Mouse (Mus musculus) kidney, adult 2 months (tissue): Measurements from ENCODE around the gene Ptpn4. TPM values are rescaled to one million over a fixed set of nuclear protein-coding genes. Genes with fewer than 3 reads are reported as not detected.

Experiments
- DNase-seq: peaks from one replicate; pipeline ENCODE4 v3.0.0; 2021
- H3K27ac ChIP-seq: fragments of 200-500 bp; 2 replicates; pipeline ENCODE4 v1.5.1; 2012; ENCODE audit warnings: low read depth, low read length, control low read depth, inconsistent platforms; ENCODE audit not compliant: insufficient read depth
- H3K27me3 ChIP-seq: fragments of 200-500 bp; replicated peaks from 2 replicates; pipeline ENCODE4 v1.6.1; 2012; ENCODE audit warnings: mild to moderate bottlenecking, moderate library complexity, low read length, inconsistent platforms; ENCODE audit not compliant: control insufficient read depth, insufficient read depth
- H3K36me3 ChIP-seq: fragments of 200-500 bp; 2 replicates; pipeline ENCODE4 v1.6.1; 2012; ENCODE audit warnings: mild to moderate bottlenecking, moderate library complexity, low read length, inconsistent platforms; ENCODE audit not compliant: control insufficient read depth, insufficient read depth
- H3K4me1 ChIP-seq: fragments of 200-500 bp; 2 replicates; pipeline ENCODE4 v1.6.1; 2011; ENCODE audit warnings: low read length; ENCODE audit not compliant: control insufficient read depth, insufficient read depth
- H3K4me3 ChIP-seq: fragments of 200-500 bp; 2 replicates; pipeline ENCODE4 v1.5.1; 2011; ENCODE audit warnings: mild to moderate bottlenecking, low read depth, low read length, control low read depth; ENCODE audit not compliant: insufficient read depth
- CTCF ChIP-seq: fragments of 200-500 bp; conservative IDR thresholded peaks from 2 replicates; pipeline ENCODE4 v1.5.1; 2011; ENCODE audit warnings: low read depth, mild to moderate bottlenecking, control low read depth, low read length, moderate library complexity, mixed read lengths; ENCODE audit not compliant: insufficient read depth, insufficient read length
- POLR2A ChIP-seq: fragments of 200-500 bp; IDR thresholded peaks from one replicate; pipeline ENCODE4 v1.6.1; 2011; ENCODE audit warnings: low read depth, low read length, control low read depth
- WGBS: fragments of 180-500 bp; shearing (Covaris S2); methylation state at CpG from one replicate; pipeline ENCODE4 v1.1.7; 2018; 5-methylcytosine and 5-hydroxymethylcytosine counted together
- polyA plus RNA-seq: library from polyadenylated mRNA; depleted of rRNA; stranded (reverse); fragments of >200 nt; gene quantifications from 2 replicates; pipeline ENCODE4 v1.2.3, GENCODE M21; 2012

Ptpn4 gene
- polyA plus RNA-seq, 1 experiment: 3.6 TPM

GRCm38 (mm10) chr1:119843121-119843520 lies 5.7 kb upstream of the Ptpn4 start:
- 87% methylated on average over 3 of the region's 3 CpGs for WGBS
- Histone ChIP-seq H3K27ac (no peak overlapping the region), H3K27me3 (no peaks in the 10 kb centered on the region), H3K4me1 (no peaks in the 10 kb centered on the region), H3K36me3 (no peaks in the 10 kb centered on the region), H3K4me3 (no peak overlapping the region)
- DNase-seq: no peak
- TF ChIP-seq POLR2A (no peak), CTCF (no peak)

- H3K36me3 ChIP-seq: no peaks in the 10 kb centered on the region
- no peaks in the 10 kb centered on the region for H3K4me1 ChIP-seq
- no peak overlapping the region for H3K4me3 ChIP-seq
- no peaks in the 10 kb centered on the region for H3K27me3 ChIP-seq
- TF ChIP-seq POLR2A (no peak), CTCF (no peak)
- no peak overlapping the region for H3K27ac ChIP-seq
- 38% methylated on average over 3 of the region's 3 CpGs for WGBS
- no peak for DNase-seq
These were observed 828 bp upstream of the Ptpn4 start for GRCm38 (mm10) chr1:119838241-119838640.

DNA sequence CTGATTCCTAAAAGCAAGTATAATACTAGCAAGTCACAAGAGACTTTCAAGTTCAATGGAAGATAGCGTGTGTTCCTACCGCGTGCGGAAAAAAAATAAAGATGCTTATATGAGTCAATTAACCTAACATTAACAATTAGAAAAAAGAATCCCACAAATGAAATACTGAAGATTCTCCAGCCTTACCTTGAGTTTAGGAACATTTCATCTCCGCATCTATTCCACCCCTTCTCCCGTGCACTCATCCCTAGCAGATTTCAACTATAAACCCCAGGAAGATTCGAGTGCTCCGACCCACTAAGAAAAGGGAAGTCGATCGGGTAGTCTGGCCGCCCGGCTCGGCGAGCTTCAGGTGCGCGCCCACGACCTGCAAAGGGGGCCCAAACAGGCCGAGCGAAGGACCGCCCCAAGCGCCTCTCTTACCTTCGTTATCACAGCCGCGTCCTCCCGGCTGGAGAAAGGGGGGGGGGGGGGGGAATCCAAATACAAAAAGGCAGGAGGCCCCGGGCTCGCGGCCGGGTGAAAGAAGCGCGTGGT lies 866 bp downstream of the Ptpn4 start:
- H3K36me3 ChIP-seq: no peaks in the 10 kb centered on the region
- H3K27ac ChIP-seq: no peak overlapping the region; the same call in 1 of the 2 replicates
- TF ChIP-seq POLR2A (no peak), CTCF (no peak)
- DNase-seq: peak; percentile 33
- WGBS: under 1% methylated on average over 31 of the region's 31 CpGs
- no peaks in the 10 kb centered on the region for H3K4me1 ChIP-seq
- no peaks in the 10 kb centered on the region for H3K27me3 ChIP-seq
- H3K4me3 ChIP-seq: peak overlapping the region; percentile 84

- no peak for DNase-seq
- no peaks in the 10 kb centered on the region for H3K27me3 ChIP-seq
- no peaks in the 10 kb centered on the region for H3K36me3 ChIP-seq
- H3K4me3 ChIP-seq: peak overlapping the region; percentile 84; the same call in 1 of the 2 replicates
- 22% methylated on average over 9 of the region's 9 CpGs for WGBS
- H3K4me1 ChIP-seq: no peaks in the 10 kb centered on the region
- no peak overlapping the region for H3K27ac ChIP-seq
- TF ChIP-seq POLR2A (no peak), CTCF (no peak)
These were observed 1.5 kb downstream of the Ptpn4 start for GRCm38 (mm10) chr1:119835726-119836478.

DNA sequence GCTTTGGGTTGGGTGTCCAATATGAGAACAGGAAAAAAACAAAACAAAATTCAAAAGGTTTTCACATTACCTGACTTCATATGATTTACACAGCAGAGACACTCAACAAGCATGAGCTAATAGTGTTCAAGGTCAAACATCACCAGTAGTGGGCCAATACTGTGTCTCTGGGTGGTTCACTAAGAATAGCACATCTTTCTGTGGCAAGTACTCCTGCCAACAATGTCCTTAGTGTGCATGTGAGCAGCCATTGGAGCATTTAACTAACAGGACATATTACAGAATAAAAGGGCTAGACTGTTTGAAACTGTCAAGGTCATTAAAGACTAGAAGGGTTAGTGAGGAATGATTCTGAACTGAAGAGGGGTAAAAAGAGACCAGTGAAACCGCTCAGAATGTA lies 9.3 kb downstream of the Ptpn4 start:
- TF ChIP-seq POLR2A: no peak
- Histone ChIP-seq H3K27me3 (no peaks in the 10 kb centered on the region), H3K27ac (0 out of 2 replicates have a peak overlapping the region, but pooled peaks have one; percentile 16), H3K36me3 (no peaks in the 10 kb centered on the region), H3K4me3 (no peak overlapping the region), H3K4me1 (peaks cover 6% of the 10 kb centered on the region; the same call in 1 of the 2 replicates)
- peak; percentile 66 for DNase-seq
- 71% methylated on average over 1 of the region's 1 CpGs for WGBS

DNA sequence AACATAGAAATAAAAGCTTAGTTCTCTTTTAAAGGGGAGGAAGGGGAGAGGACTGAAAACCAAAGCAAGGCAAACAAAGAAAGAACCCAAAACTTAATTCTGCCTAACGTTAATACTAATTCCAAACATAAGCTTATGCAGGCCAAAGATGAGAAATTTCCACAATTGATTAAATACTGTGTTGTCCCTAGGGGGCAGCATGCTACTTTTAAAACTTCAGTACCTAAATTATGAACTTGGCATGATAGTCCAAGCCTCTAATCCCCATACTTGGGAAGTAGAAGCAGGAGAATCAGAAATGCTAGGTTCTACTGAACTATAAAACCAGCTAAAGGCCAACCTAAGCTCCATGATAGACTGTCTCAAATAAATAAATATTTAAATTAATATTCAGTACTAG lies 18.7 kb downstream of the Ptpn4 start:
- TF ChIP-seq POLR2A: no peak
- 0 out of 2 replicates have a peak, but pooled peaks have one; percentile 10 for TF ChIP-seq CTCF
- no peaks in the 10 kb centered on the region for H3K27me3 ChIP-seq
- H3K27ac ChIP-seq: no peak overlapping the region
- H3K36me3 ChIP-seq: no peaks in the 10 kb centered on the region
- WGBS: 33% methylated on average over 1 of the region's 1 CpGs
- DNase-seq: peak; percentile 69
- H3K4me3 ChIP-seq: no peak overlapping the region
- H3K4me1 ChIP-seq: peaks cover 6% of the 10 kb centered on the region

GRCm38 (mm10) chr1:119807707-119808106 lies 29.7 kb downstream of the Ptpn4 start:
- Histone ChIP-seq H3K27me3 (no peaks in the 10 kb centered on the region), H3K36me3 (no peaks in the 10 kb centered on the region), H3K4me3 (no peak overlapping the region), H3K4me1 (no peaks in the 10 kb centered on the region), H3K27ac (no peak overlapping the region)
- no peak for DNase-seq
- 90% methylated on average over 1 of the region's 1 CpGs for WGBS
- no peak for TF ChIP-seq POLR2A
- no peak for TF ChIP-seq CTCF
